Mouse (Mus musculus) kidney, embryonic 14.5 days (tissue): ENCODE results near the gene Glrx. TPM values are rescaled to one million over a fixed set of nuclear protein-coding genes. Genes with fewer than 3 reads are reported as not detected.
"Not testable (repeated sequence)": the region's sequence is repeated elsewhere in the genome, so short reads cannot be mapped to it uniquely, and the experiment has no call there.

Experiments used
- ATAC-seq: fragments of 200-750 bp; cut with Nextera tagmentation; 2 replicates; pipeline ENCODE4 v1.8.0; 2017; ENCODE audit warnings: moderate number of reproducible peaks, mild to moderate bottlenecking, moderate TSS enrichment, moderate library complexity; ENCODE audit not compliant: low FRiP score, low TSS enrichment
- H3K27ac ChIP-seq: fragments of 300-500 bp; sonication (generic); 2 replicates; pipeline ENCODE4 v1.5.1; 2014; ENCODE audit warnings: low read depth, mild to moderate bottlenecking, low read length, moderate library complexity, mixed read lengths
- H3K27me3 ChIP-seq: fragments of 300-500 bp; sonication (generic); 2 replicates; pipeline ENCODE4 v1.6.1; 2014; ENCODE audit warnings: mild to moderate bottlenecking, low read length; ENCODE audit not compliant: control insufficient read depth, insufficient read depth
- H3K36me3 ChIP-seq: fragments of 300-500 bp; sonication (generic); 2 replicates; pipeline ENCODE4 v1.6.1; 2014; ENCODE audit warnings: low read length, mixed read lengths; ENCODE audit not compliant: control insufficient read depth, insufficient read depth
- H3K4me1 ChIP-seq: fragments of 300-500 bp; sonication (generic); 2 replicates; pipeline ENCODE4 v1.6.1; 2014; ENCODE audit warnings: low read length, mixed read lengths; ENCODE audit not compliant: control insufficient read depth, insufficient read depth
- H3K4me2 ChIP-seq: fragments of 300-500 bp; sonication (generic); replicated peaks from 2 replicates; pipeline ENCODE4 v1.6.1; 2014; ENCODE audit warnings: low read depth, mild to moderate bottlenecking, low read length
- H3K4me3 ChIP-seq: fragments of 300-500 bp; sonication (generic); 2 replicates; pipeline ENCODE4 v1.5.1; 2014; ENCODE audit warnings: mild to moderate bottlenecking, low read length
- H3K9ac ChIP-seq: fragments of 300-500 bp; sonication (generic); 2 replicates; pipeline ENCODE4 v1.6.1; 2014; ENCODE audit warnings: low read depth, mild to moderate bottlenecking, low read length, moderate library complexity
- H3K9me3 ChIP-seq: fragments of 300-500 bp; sonication (generic); 2 replicates; pipeline ENCODE4 v1.6.1; 2016; ENCODE audit warnings: low read length; ENCODE audit not compliant: control insufficient read depth
- WGBS: fragments of 180-500 bp; shearing (Covaris S2); extraction: QIAGEN DNeasy Blood & Tissue Kit; methylation state at CpG from one replicate; pipeline ENCODE4 v1.1.7; 2014; 5-methylcytosine and 5-hydroxymethylcytosine counted together
- polyA plus RNA-seq: library from polyadenylated mRNA; unstranded; fragments of >200 nt; fragmentation: Nextera tagmentation; extraction: Ambion mirVana; gene quantifications from 2 replicates; pipeline ENCODE4 v1.2.1, GENCODE M21; 2014

Gene Glrx
- polyA plus RNA-seq, 1 experiment from 2014 or later = 36.4 TPM

- Histone ChIP-seq H3K27me3 (no peaks in the 10 kb centered on the region), H3K27ac (no peak overlapping the region), H3K9me3 (no peaks in the 10 kb centered on the region), H3K4me2 (no peak overlapping the region), H3K4me1 (no peaks in the 10 kb centered on the region), H3K4me3 (no peak overlapping the region), H3K9ac (no peak overlapping the region), H3K36me3 (peaks cover 57% of the 10 kb centered on the region)
- 93% methylated on average over 4 of the region's 4 CpGs for WGBS
- no peak for ATAC-seq
These were observed 35.1 kb downstream of the Glrx start for GRCm38 (mm10) chr13:75874608-75875376.

DNA sequence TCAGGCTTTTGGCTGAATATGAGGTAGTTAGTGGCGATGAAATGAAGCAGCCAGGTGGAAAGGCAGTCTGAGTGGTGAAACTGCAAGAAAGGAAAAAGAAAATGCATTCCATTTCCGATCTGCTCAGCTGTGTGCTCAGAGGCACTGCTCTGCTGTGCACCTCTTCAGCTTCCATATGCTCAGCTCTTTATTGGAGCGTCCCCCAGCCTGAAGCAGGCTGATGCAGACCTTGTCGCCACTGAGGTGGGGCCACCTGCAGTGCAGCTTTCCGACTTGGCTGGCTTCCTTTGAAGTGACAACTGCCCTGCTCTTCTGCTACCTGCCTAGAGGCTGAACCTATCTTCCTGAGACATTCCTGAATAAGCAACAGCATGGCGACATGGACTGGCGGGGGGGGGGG, 36.5 kb downstream of the Glrx start:
- H3K27me3 ChIP-seq, H3K27ac ChIP-seq, H3K9me3 ChIP-seq, H3K9ac ChIP-seq, H3K4me3 ChIP-seq, H3K4me2 ChIP-seq, H3K4me1 ChIP-seq, ATAC-seq: not testable (repeated sequence)
- H3K36me3 ChIP-seq = peaks cover 51% of the 10 kb centered on the region
- 85% methylated on average over 7 of the region's 7 CpGs for WGBS

DNA sequence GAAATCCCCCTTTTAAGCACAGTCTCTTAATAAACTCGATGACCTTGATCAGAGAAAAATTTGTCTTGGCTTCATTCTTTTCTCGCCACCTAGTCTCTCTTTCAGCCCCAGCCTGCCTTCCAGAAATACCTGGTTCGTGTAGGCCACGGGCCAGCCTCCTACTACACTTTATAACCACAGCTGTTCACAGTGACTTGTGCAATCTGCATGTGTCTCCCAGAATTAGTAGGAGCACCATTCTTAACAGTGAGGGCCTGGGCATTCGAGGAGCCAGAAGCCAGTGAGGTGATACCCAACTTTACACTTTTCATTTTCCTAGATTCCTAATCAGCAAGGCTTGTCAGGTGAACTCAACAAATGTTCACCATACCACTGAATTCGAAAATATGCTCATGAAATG, 36.9 kb downstream of the Glrx start:
- no peaks in the 10 kb centered on the region for H3K27me3 ChIP-seq
- no peaks in the 10 kb centered on the region for H3K4me1 ChIP-seq
- H3K27ac ChIP-seq = no peak overlapping the region
- ATAC-seq = no peak
- 83% methylated on average over 6 of the region's 6 CpGs for WGBS
- H3K36me3 ChIP-seq = peaks cover 47% of the 10 kb centered on the region
- H3K9ac ChIP-seq = no peak overlapping the region
- no peak overlapping the region for H3K4me2 ChIP-seq
- H3K4me3 ChIP-seq = no peak overlapping the region
- H3K9me3 ChIP-seq = no peaks in the 10 kb centered on the region

DNA sequence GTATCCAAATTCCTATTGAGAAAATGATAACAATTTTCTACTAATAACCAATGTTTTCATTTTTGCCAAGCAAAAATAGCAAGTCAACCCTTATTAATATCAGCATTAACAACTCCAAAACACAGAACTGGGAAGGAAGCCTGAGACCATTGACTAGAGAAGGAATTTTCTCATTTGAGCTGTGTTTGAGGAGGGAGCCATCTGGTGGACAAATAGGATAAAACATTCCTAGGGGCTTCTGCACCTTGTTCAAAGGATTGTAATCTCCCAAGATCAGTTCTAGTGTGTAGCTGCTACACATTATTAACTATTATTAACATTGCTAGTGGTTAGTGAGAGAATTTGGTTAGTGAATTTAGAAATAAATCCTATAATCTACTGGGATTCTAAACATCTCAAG, 38.2 kb downstream of the Glrx start:
- peak; percentile 24; the same call in 1 of the 2 replicates for ATAC-seq
- H3K9ac ChIP-seq = no peak overlapping the region
- no peaks in the 10 kb centered on the region for H3K4me1 ChIP-seq
- H3K9me3 ChIP-seq = no peaks in the 10 kb centered on the region
- no peak overlapping the region for H3K4me2 ChIP-seq
- H3K27ac ChIP-seq = no peak overlapping the region
- peaks cover 43% of the 10 kb centered on the region for H3K36me3 ChIP-seq
- no peaks in the 10 kb centered on the region for H3K27me3 ChIP-seq
- H3K4me3 ChIP-seq = no peak overlapping the region

- no peak overlapping the region for H3K4me2 ChIP-seq
- no peak for ATAC-seq
- no peaks in the 10 kb centered on the region for H3K4me1 ChIP-seq
- peaks cover 34% of the 10 kb centered on the region; the same call in 1 of the 2 replicates for H3K36me3 ChIP-seq
- H3K27ac ChIP-seq = no peak overlapping the region
- WGBS = 90% methylated on average over 3 of the region's 3 CpGs
- no peak overlapping the region for H3K9ac ChIP-seq
- no peaks in the 10 kb centered on the region for H3K9me3 ChIP-seq
- H3K4me3 ChIP-seq = no peak overlapping the region
- no peaks in the 10 kb centered on the region for H3K27me3 ChIP-seq
These were observed 40.1 kb downstream of the Glrx start for GRCm38 (mm10) chr13:75879756-75880155.

GRCm38 (mm10) chr13:75880501-75880900, 40.8 kb downstream of the Glrx start:
- WGBS = 68% methylated on average over 2 of the region's 2 CpGs
- Histone ChIP-seq H3K9ac (no peak overlapping the region), H3K36me3 (peaks cover 33% of the 10 kb centered on the region; the same call in 1 of the 2 replicates), H3K4me1 (no peaks in the 10 kb centered on the region), H3K4me3 (no peak overlapping the region), H3K9me3 (no peaks in the 10 kb centered on the region), H3K27me3 (no peaks in the 10 kb centered on the region), H3K27ac (no peak overlapping the region), H3K4me2 (no peak overlapping the region)
- no peak for ATAC-seq

DNA sequence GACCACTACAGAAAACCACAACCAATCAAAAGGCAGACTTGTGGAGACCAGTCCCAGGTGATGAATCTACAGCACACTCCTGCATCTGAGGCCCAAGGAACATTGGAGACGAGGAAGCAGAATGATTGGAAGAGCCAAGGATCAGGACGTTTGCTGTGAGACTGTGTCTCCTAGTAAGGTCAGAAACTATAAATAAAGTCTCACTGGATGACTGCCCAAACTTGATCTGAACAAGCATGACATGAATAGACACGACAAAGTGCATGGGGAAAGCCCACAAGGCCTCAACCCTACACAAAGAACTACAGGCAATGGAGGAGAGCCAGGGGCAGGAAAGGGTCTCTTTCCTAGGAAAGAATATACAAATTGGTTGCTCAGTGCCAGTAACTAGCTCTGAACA, 44.1 kb downstream of the Glrx start:
- no peaks in the 10 kb centered on the region for H3K4me1 ChIP-seq
- WGBS = 69% methylated on average over 3 of the region's 3 CpGs
- H3K36me3 ChIP-seq = peaks cover 16% of the 10 kb centered on the region; the same call in 1 of the 2 replicates
- H3K27ac ChIP-seq = no peak overlapping the region
- no peak overlapping the region for H3K4me3 ChIP-seq
- H3K4me2 ChIP-seq = no peak overlapping the region
- H3K9ac ChIP-seq = no peak overlapping the region
- 0 out of 2 replicates have a peak, but pooled peaks cover 2% of the 10 kb centered on the region for H3K9me3 ChIP-seq
- ATAC-seq = no peak
- H3K27me3 ChIP-seq = no peaks in the 10 kb centered on the region

GRCm38 (mm10) chr13:75891868-75892267, 52.2 kb downstream of the Glrx start:
- H3K4me3 ChIP-seq = no peak overlapping the region
- H3K27ac ChIP-seq = no peak overlapping the region
- no peak overlapping the region for H3K9ac ChIP-seq
- no peak overlapping the region for H3K4me2 ChIP-seq
- H3K9me3 ChIP-seq = no peaks in the 10 kb centered on the region
- H3K27me3 ChIP-seq = no peaks in the 10 kb centered on the region
- no peaks in the 10 kb centered on the region for H3K4me1 ChIP-seq
- no peak for ATAC-seq
- peaks cover 23% of the 10 kb centered on the region for H3K36me3 ChIP-seq
- WGBS = 88% methylated on average over 4 of the region's 4 CpGs

- H3K4me1 ChIP-seq = no peaks in the 10 kb centered on the region
- H3K27ac ChIP-seq = no peak overlapping the region
- no peak overlapping the region for H3K4me2 ChIP-seq
- WGBS = 89% methylated on average over 3 of the region's 3 CpGs
- no peaks in the 10 kb centered on the region for H3K9me3 ChIP-seq
- no peak overlapping the region for H3K9ac ChIP-seq
- H3K4me3 ChIP-seq = no peak overlapping the region
- H3K27me3 ChIP-seq = no peaks in the 10 kb centered on the region
- no peak for ATAC-seq
- peaks cover 23% of the 10 kb centered on the region for H3K36me3 ChIP-seq
These were observed 52.6 kb downstream of the Glrx start for GRCm38 (mm10) chr13:75892291-75892690.
